Mouse (Mus musculus): Measurements from ENCODE around the gene Platr17. TPM values are rescaled to one million over a fixed set of nuclear protein-coding genes. Genes with fewer than 3 reads are reported as not detected.
A peak's percentile ranks its signal among the peaks of the same experiment; 100 is the strongest.

Platr17 gene
- polyA plus RNA-seq, 1 experiment from 2014 or later: 0.27 TPM

GRCm38 (mm10) chr17:33928251-33928947, 23.5 kb downstream of the Platr17 start:
- Histone ChIP-seq H3K27ac (replicated peaks) (peak overlapping the region; percentile 90; the same call in 1 of the 2 replicates), H3K4me1 (peaks cover 49% of the 10 kb centered on the region), H3K27me3 (replicated peaks; ENCODE audit: low read depth, poor library complexity, severe bottlenecking) (peaks cover 3% of the 10 kb centered on the region; the same call in 1 of the 2 replicates), H3K36me3 (replicated peaks) (peaks cover 41% of the 10 kb centered on the region), H3K9me3 (no peaks in the 10 kb centered on the region), H3K4me3 (peak overlapping the region; percentile 91)
- WGBS: 65% methylated on average over 21 of the region's 21 CpGs
- no peak for DNase-seq (ENCODE audit: low spot score)

GRCm38 (mm10) chr17:33929371-33930279, 24.7 kb downstream of the Platr17 start, which contains the start of gene Rgl2:
TSS of gene Rgl2 (plus strand) at chr17:33929543.
- DNase-seq (ENCODE audit: low spot score): peak; percentile 96
- Histone ChIP-seq H3K4me1 (peaks cover 49% of the 10 kb centered on the region), H3K27me3 (replicated peaks; ENCODE audit: low read depth, poor library complexity, severe bottlenecking) (peaks cover 3% of the 10 kb centered on the region; the same call in 1 of the 2 replicates), H3K4me3 (peak within 1 kb of the TSS; percentile 91), H3K9me3 (no peaks in the 10 kb centered on the region), H3K36me3 (replicated peaks) (peaks cover 53% of the 10 kb centered on the region), H3K27ac (replicated peaks) (peak within 1 kb of the TSS; percentile 90)
- WGBS: under 1% methylated on average over 80 of the region's 80 CpGs

GRCm38 (mm10) chr17:33930280-33931158, 25.6 kb downstream of the Platr17 start:
- under 1% methylated on average over 45 of the region's 45 CpGs for WGBS
- peak; percentile 60 for DNase-seq (ENCODE audit: low spot score)
- H3K36me3 ChIP-seq (replicated peaks): peaks cover 54% of the 10 kb centered on the region

GRCm38 (mm10) chr17:33931159-33931866, 26.4 kb downstream of the Platr17 start:
- Histone ChIP-seq H3K9me3 (no peaks in the 10 kb centered on the region), H3K27ac (replicated peaks) (peak overlapping the region; percentile 90), H3K27me3 (replicated peaks; ENCODE audit: low read depth, poor library complexity, severe bottlenecking) (peaks cover 3% of the 10 kb centered on the region; the same call in 1 of the 2 replicates), H3K4me1 (peaks cover 52% of the 10 kb centered on the region), H3K4me3 (peak overlapping the region; percentile 91), H3K36me3 (replicated peaks) (peaks cover 54% of the 10 kb centered on the region)
- no peak for DNase-seq (ENCODE audit: low spot score)
- WGBS: 34% methylated on average over 18 of the region's 18 CpGs

More at GRCm38 (mm10) chr17:33930280-33931158, 25.6 kb downstream of the Platr17 start:
- peaks cover 3% of the 10 kb centered on the region; the same call in 1 of the 2 replicates for H3K27me3 ChIP-seq (replicated peaks; ENCODE audit: low read depth, poor library complexity, severe bottlenecking)
- H3K4me3 ChIP-seq: peak overlapping the region; percentile 91
- peaks cover 52% of the 10 kb centered on the region for H3K4me1 ChIP-seq
- peak overlapping the region; percentile 90 for H3K27ac ChIP-seq (replicated peaks)
- no peaks in the 10 kb centered on the region for H3K9me3 ChIP-seq

GRCm38 (mm10) chr17:33931947-33932346, 27.0 kb downstream of the Platr17 start:
- Histone ChIP-seq H3K36me3 (replicated peaks) (peaks cover 56% of the 10 kb centered on the region), H3K9me3 (no peaks in the 10 kb centered on the region), H3K4me3 (peak overlapping the region; percentile 91; the same call in 1 of the 2 replicates)

GRCm38 (mm10) chr17:33932448-33932847, 27.5 kb downstream of the Platr17 start:
- 74% methylated on average over 14 of the region's 14 CpGs for WGBS
- H3K27me3 ChIP-seq (replicated peaks; ENCODE audit: low read depth, poor library complexity, severe bottlenecking): peaks cover 3% of the 10 kb centered on the region; the same call in 1 of the 2 replicates
- no peaks in the 10 kb centered on the region for H3K9me3 ChIP-seq
- H3K36me3 ChIP-seq (replicated peaks): peaks cover 57% of the 10 kb centered on the region
- no peak overlapping the region for H3K27ac ChIP-seq (replicated peaks)
- H3K4me1 ChIP-seq: peaks cover 52% of the 10 kb centered on the region
- peak overlapping the region; percentile 91; the same call in 1 of the 2 replicates for H3K4me3 ChIP-seq
- DNase-seq (ENCODE audit: low spot score): no peak

More at GRCm38 (mm10) chr17:33931947-33932346, 27.0 kb downstream of the Platr17 start:
- Histone ChIP-seq H3K4me1 (peaks cover 52% of the 10 kb centered on the region), H3K27ac (replicated peaks) (no peak overlapping the region), H3K27me3 (replicated peaks; ENCODE audit: low read depth, poor library complexity, severe bottlenecking) (peaks cover 3% of the 10 kb centered on the region; the same call in 1 of the 2 replicates)
- DNase-seq (ENCODE audit: low spot score): no peak
- WGBS: 90% methylated on average over 11 of the region's 11 CpGs

GRCm38 (mm10) chr17:33932970-33933369, 28.0 kb downstream of the Platr17 start:
- peak overlapping the region; percentile 91; the same call in 1 of the 2 replicates for H3K4me3 ChIP-seq
- WGBS: 78% methylated on average over 15 of the region's 15 CpGs
- H3K9me3 ChIP-seq: no peaks in the 10 kb centered on the region
- peaks cover 59% of the 10 kb centered on the region for H3K36me3 ChIP-seq (replicated peaks)
- H3K4me1 ChIP-seq: peaks cover 49% of the 10 kb centered on the region
- H3K27me3 ChIP-seq (replicated peaks; ENCODE audit: low read depth, poor library complexity, severe bottlenecking): peaks cover 3% of the 10 kb centered on the region; the same call in 1 of the 2 replicates
- no peak for DNase-seq (ENCODE audit: low spot score)
- H3K27ac ChIP-seq (replicated peaks): no peak overlapping the region

- no peak for DNase-seq (ENCODE audit: low spot score)
- H3K4me1 ChIP-seq: peaks cover 39% of the 10 kb centered on the region
- WGBS: 86% methylated on average over 21 of the region's 21 CpGs
- 0 out of 2 replicates have a peak overlapping the region, but pooled peaks have one; percentile 16 for H3K4me3 ChIP-seq
- peaks cover 73% of the 10 kb centered on the region for H3K36me3 ChIP-seq (replicated peaks)
- no peak overlapping the region for H3K27ac ChIP-seq (replicated peaks)
- no peaks in the 10 kb centered on the region for H3K9me3 ChIP-seq
- peaks cover 3% of the 10 kb centered on the region; the same call in 1 of the 2 replicates for H3K27me3 ChIP-seq (replicated peaks; ENCODE audit: low read depth, poor library complexity, severe bottlenecking)
Observed at GRCm38 (mm10) chr17:33935422-33936055, 30.6 kb downstream of the Platr17 start.

GRCm38 (mm10) chr17:33936993-33937392, 32.1 kb downstream of the Platr17 start:
- H3K9me3 ChIP-seq: no peaks in the 10 kb centered on the region
- DNase-seq (ENCODE audit: low spot score): no peak
- no peaks in the 10 kb centered on the region for H3K27me3 ChIP-seq (replicated peaks; ENCODE audit: low read depth, poor library complexity, severe bottlenecking)
- H3K36me3 ChIP-seq (replicated peaks): peaks cover 78% of the 10 kb centered on the region
- peaks cover 38% of the 10 kb centered on the region for H3K4me1 ChIP-seq
- H3K4me3 ChIP-seq: peak overlapping the region; percentile 31; the same call in 1 of the 2 replicates
- no peak overlapping the region for H3K27ac ChIP-seq (replicated peaks)
- 86% methylated on average over 15 of the region's 15 CpGs for WGBS

GRCm38 (mm10) chr17:33938783-33939182, 33.8 kb downstream of the Platr17 start:
- Histone ChIP-seq H3K27me3 (replicated peaks; ENCODE audit: low read depth, poor library complexity, severe bottlenecking) (no peaks in the 10 kb centered on the region), H3K4me3 (peak overlapping the region; percentile 93), H3K4me1 (peaks cover 28% of the 10 kb centered on the region), H3K27ac (replicated peaks) (no peak overlapping the region), H3K9me3 (no peaks in the 10 kb centered on the region), H3K36me3 (replicated peaks) (peaks cover 78% of the 10 kb centered on the region)
- no peak for DNase-seq (ENCODE audit: low spot score)
- WGBS: 81% methylated on average over 11 of the region's 11 CpGs

All from embryonic facial prominence, embryonic 10.5 days (tissue).